Mouse (Mus musculus) erythroblast, embryonic 14.5 days (primary cell): ENCODE data around the gene Vmn1r175. TPM values are rescaled to one million over a fixed set of nuclear protein-coding genes. Genes with fewer than 3 reads are reported as not detected.
"Not testable (repeated sequence)": the region's sequence is repeated elsewhere in the genome, so short reads cannot be mapped to it uniquely, and the experiment has no call there.

Source experiments
- H3K27me3 ChIP-seq: 2 replicates; pipeline ENCODE4 v1.6.1; 2012; ENCODE audit warnings: inconsistent platforms; ENCODE audit not compliant: control insufficient read depth
- H3K36me3 ChIP-seq: 2 replicates; pipeline ENCODE4 v1.6.1; 2012; ENCODE audit warnings: mild to moderate bottlenecking, inconsistent platforms; ENCODE audit not compliant: control insufficient read depth
- H3K4me1 ChIP-seq: 2 replicates; pipeline ENCODE4 v1.6.1; 2012; ENCODE audit warnings: inconsistent platforms; ENCODE audit not compliant: control insufficient read depth
- H3K4me3 ChIP-seq: replicated peaks from 2 replicates; pipeline ENCODE3; 2012; ENCODE audit warnings: moderate library complexity, mild to moderate bottlenecking, inconsistent platforms
- H3K9me3 ChIP-seq: 2 replicates; pipeline ENCODE4 v1.6.1; 2012; ENCODE audit warnings: low read length, inconsistent platforms, mixed read lengths; ENCODE audit not compliant: control insufficient read depth
- GATA1 ChIP-seq: IDR thresholded peaks from 2 replicates; pipeline ENCODE4 v1.6.1; 2012; ENCODE audit warnings: low read length, inconsistent platforms, mixed read lengths
- TAL1 ChIP-seq: IDR thresholded peaks from 3 replicates; pipeline ENCODE4 v1.6.1; 2012; ENCODE audit warnings: low read length, inconsistent platforms, mixed read lengths
- polyA plus RNA-seq: library from polyadenylated mRNA; stranded (reverse); fragments of >175 nt; gene quantifications from 2 replicates; pipeline ENCODE4 v1.2.3, GENCODE M21; 2012

Vmn1r175 gene
- not detected in 2 replicates for polyA plus RNA-seq

DNA sequence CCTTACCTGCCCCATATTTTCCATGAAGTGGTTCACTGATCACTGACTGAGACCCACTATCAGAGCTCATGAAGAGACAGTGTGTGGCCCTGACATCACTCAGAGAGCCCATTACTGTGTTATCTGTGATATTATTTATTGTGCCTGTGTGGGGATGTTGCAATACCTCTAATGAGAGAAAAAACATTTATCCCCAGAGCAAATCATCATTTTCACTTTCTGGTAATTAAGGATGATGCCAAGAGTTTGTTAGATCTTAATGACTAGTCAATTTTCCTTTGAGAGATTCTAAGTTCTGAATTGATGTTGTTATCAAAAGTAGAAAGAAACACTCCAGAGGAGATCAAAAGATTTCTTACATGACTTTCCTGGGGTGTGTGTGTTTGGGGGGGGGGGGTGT lies at the start of gene Vmn1r175:
Gene Vmn1r175, minus strand, starts transcription at position 101 of the 400 bp plus-strand sequence.
- H3K36me3 ChIP-seq, H3K27me3 ChIP-seq, H3K4me1 ChIP-seq, H3K9me3 ChIP-seq, H3K4me3 ChIP-seq: not testable (repeated sequence)

DNA sequence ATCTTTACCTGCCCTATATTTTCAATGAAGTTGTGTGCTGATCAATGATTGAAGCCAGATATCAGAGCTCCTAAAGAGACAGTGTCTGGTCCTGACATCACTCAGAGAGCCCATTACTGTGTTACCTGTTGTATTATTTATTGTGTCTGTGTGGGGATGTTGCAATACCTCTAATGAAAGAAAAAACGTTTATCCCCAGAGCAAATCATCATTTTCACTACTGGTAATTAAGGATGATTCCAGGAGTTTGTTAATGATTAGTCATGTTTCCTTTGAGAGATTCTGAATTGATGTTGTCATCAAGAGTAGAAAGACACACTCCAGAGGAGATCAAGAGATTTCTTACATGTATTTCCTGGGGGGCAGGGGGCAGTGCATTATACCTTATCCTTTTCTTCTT lies 26.8 kb upstream of the Vmn1r175 start, which contains the start of gene Vmn1r176:
Gene Vmn1r176, minus strand, starts transcription at position 101 of the 400 bp plus-strand sequence.
- not testable (repeated sequence) for H3K36me3 ChIP-seq, H3K9me3 ChIP-seq, H3K27me3 ChIP-seq, H3K4me1 ChIP-seq, H3K4me3 ChIP-seq

DNA sequence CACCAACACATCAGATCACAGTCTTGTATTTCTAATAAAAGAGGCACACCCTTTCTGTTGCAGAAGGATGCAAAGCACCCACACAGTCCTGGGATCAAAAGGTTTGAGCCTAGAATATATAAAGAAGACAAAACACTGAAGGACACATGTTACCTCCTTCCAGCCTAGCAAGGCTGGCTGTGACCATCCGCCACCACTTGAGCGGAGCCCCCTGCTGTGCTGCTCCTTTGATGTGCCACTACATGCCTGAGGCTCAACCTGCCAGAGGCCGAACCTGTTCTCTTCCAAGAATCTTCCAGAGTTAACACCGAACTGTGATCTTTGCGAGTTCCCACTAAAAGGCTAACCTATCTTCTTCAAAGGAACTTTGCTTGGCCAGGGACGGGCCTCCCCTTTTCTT lies 25.9 kb downstream of the Vmn1r175 start:
- H3K36me3 ChIP-seq: no peaks in the 10 kb centered on the region
- H3K4me3 ChIP-seq: no peak overlapping the region
- H3K27me3 ChIP-seq: no peaks in the 10 kb centered on the region
- peaks cover 2% of the 10 kb centered on the region for H3K9me3 ChIP-seq
- no peaks in the 10 kb centered on the region for H3K4me1 ChIP-seq
- no peak for TF ChIP-seq TAL1
- TF ChIP-seq GATA1: no peak

Other genes starting within 250 kb of the Vmn1r175 start
- gene Vmn1r169, start 235.1 kb downstream of the Vmn1r175 start, polyA plus RNA-seq: not detected in 2 replicates
- gene Vmn1r170, start 204.5 kb downstream of the Vmn1r175 start, polyA plus RNA-seq: not detected in 2 replicates
- gene Vmn1r171, start 179.9 kb downstream of the Vmn1r175 start, polyA plus RNA-seq: not detected in 2 replicates
- not detected in 2 replicates for gene Vmn1r172, start 152.3 kb downstream of the Vmn1r175 start, polyA plus RNA-seq
- gene Vmn1r173, start 109.9 kb downstream of the Vmn1r175 start, polyA plus RNA-seq: under 0.01 TPM in 1 of 2 replicates, not detected in the other
- gene Vmn1r174, start 58.4 kb downstream of the Vmn1r175 start, polyA plus RNA-seq: under 0.01 TPM in 1 of 2 replicates, not detected in the other
- not detected in 2 replicates for gene Vmn1r176, start 26.7 kb upstream of the Vmn1r175 start, polyA plus RNA-seq
- not detected in 2 replicates for gene Vmn1r177, start 55.8 kb upstream of the Vmn1r175 start, polyA plus RNA-seq
- not detected in 2 replicates for gene Vmn1r178, start 81.4 kb upstream of the Vmn1r175 start, polyA plus RNA-seq
- gene Vmn1r179, start 116.3 kb upstream of the Vmn1r175 start, polyA plus RNA-seq: not detected in 2 replicates
- gene Vmn1r180, start 140.0 kb upstream of the Vmn1r175 start, polyA plus RNA-seq: not detected in 2 replicates
- not detected in 2 replicates for gene Vmn1r181, start 164.0 kb upstream of the Vmn1r175 start, polyA plus RNA-seq
- gene V1rd19, start 191.0 kb upstream of the Vmn1r175 start, polyA plus RNA-seq: 0.03 TPM in 1 of 2 replicates, not detected in the other
- gene Vmn1r183, start 242.6 kb upstream of the Vmn1r175 start, polyA plus RNA-seq: under 0.01 TPM in 2 replicates